Mouse (Mus musculus) liver, embryonic 13.5 days (tissue): ENCODE measurements around the gene Ppp6r1. TPM values are rescaled to one million over a fixed set of nuclear protein-coding genes. Genes with fewer than 3 reads are reported as not detected.

Source experiments
- ATAC-seq: fragments of 200-750 bp; cut with Nextera tagmentation; 2 replicates; pipeline ENCODE4 v1.8.0; 2017; ENCODE audit warnings: low read depth, mild to moderate bottlenecking, moderate number of reproducible peaks, moderate library complexity
- DNase-seq: peaks from one replicate; pipeline ENCODE4 v3.0.0; 2022
- H3K27ac ChIP-seq: fragments of 300-500 bp; sonication (generic); 2 replicates; pipeline ENCODE4 v1.5.1; 2015; ENCODE audit warnings: moderate library complexity, mild to moderate bottlenecking, inconsistent platforms
- H3K27me3 ChIP-seq: fragments of 300-500 bp; sonication (generic); 2 replicates; pipeline ENCODE4 v1.6.1; 2015; ENCODE audit warnings: mild to moderate bottlenecking, inconsistent platforms
- H3K36me3 ChIP-seq: fragments of 300-500 bp; sonication (generic); 2 replicates; pipeline ENCODE4 v1.6.1; 2015; ENCODE audit warnings: mild to moderate bottlenecking, inconsistent platforms
- H3K4me1 ChIP-seq: fragments of 300-500 bp; sonication (generic); replicated peaks from 2 replicates; pipeline ENCODE4 v1.6.1; 2015; ENCODE audit warnings: inconsistent platforms
- H3K4me2 ChIP-seq: fragments of 300-500 bp; sonication (generic); 2 replicates; pipeline ENCODE4 v1.6.1; 2015; ENCODE audit warnings: inconsistent platforms, mild to moderate bottlenecking, moderate library complexity
- H3K4me3 ChIP-seq: fragments of 300-500 bp; sonication (generic); replicated peaks from 2 replicates; pipeline ENCODE4 v1.5.1; 2015; ENCODE audit warnings: mild to moderate bottlenecking, inconsistent platforms
- H3K9ac ChIP-seq: fragments of 300-500 bp; sonication (generic); 2 replicates; pipeline ENCODE4 v1.6.1; 2015; ENCODE audit warnings: mild to moderate bottlenecking, inconsistent platforms
- H3K9me3 ChIP-seq: fragments of 300-500 bp; sonication (generic); replicated peaks from 2 replicates; pipeline ENCODE4 v1.6.1; 2016; ENCODE audit warnings: inconsistent platforms
- WGBS: fragments of 180-500 bp; shearing (Covaris S2); methylation state at CpG from one replicate; pipeline ENCODE4 v1.1.7; 2015; ENCODE audit not compliant: insufficient replicate concordance; 5-methylcytosine and 5-hydroxymethylcytosine counted together
- polyA plus RNA-seq: library from polyadenylated mRNA; unstranded; fragments of >200 nt; fragmentation: Nextera tagmentation; extraction: Ambion mirVana; gene quantifications from 2 replicates; pipeline ENCODE4 v1.2.1, GENCODE M21; 2015

Ppp6r1 gene
- polyA plus RNA-seq, 1 experiment from 2014 or later: 7.1 TPM

DNA sequence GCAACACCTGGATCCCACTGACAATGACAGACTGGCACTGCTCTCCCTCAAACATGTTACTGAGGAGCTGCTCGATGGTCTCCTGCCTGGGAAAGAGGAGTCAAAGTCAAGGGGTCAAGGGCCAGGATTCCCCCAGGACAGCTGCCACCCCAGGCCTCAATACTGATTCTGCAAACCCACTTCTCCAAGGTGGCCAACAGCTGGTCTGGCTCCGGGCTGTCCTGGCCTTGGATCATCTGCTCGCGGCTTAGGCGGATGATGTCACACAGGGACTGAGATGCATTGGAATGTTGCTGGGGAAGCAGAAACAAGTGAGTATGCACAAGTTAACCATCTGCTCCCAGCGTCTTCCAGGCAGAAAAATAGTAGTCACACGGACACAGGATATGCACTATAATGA is 16.9 kb downstream of the Ppp6r1 start:
- ATAC-seq: no peak
- no peaks in the 10 kb centered on the region for H3K27me3 ChIP-seq
- no peak overlapping the region for H3K4me2 ChIP-seq
- no peak for DNase-seq
- no peak overlapping the region for H3K9ac ChIP-seq
- H3K9me3 ChIP-seq: no peaks in the 10 kb centered on the region
- WGBS: 91% methylated on average over 7 of the region's 7 CpGs
- H3K4me3 ChIP-seq: no peak overlapping the region
- H3K27ac ChIP-seq: no peak overlapping the region
- H3K36me3 ChIP-seq: peaks cover 96% of the 10 kb centered on the region
- H3K4me1 ChIP-seq: peaks cover 38% of the 10 kb centered on the region

DNA sequence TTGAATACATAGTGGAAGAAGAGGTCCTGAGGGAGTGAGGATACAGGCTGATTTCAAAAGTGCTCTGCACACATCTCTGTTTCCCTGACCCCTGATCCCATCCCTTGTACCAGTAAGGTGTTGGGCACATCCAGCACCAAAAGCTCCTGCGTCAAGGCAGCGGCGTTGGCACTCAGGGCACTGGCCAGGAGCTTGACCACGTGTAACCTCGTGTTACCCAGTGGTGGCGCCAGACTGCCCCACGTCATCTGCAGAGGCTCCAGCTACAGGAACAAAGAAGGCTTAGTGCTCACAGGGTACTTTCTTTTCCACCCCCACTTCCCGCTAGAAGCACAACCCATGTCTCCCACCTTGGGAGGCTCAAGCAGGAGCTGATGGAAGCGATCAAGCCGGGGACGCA is 17.7 kb downstream of the Ppp6r1 start:
- 87% methylated on average over 11 of the region's 11 CpGs for WGBS
- Histone ChIP-seq H3K9ac (no peak overlapping the region), H3K4me2 (no peak overlapping the region), H3K27ac (no peak overlapping the region), H3K4me3 (no peak overlapping the region), H3K9me3 (no peaks in the 10 kb centered on the region), H3K4me1 (peaks cover 33% of the 10 kb centered on the region), H3K27me3 (no peaks in the 10 kb centered on the region), H3K36me3 (peaks cover 96% of the 10 kb centered on the region)
- DNase-seq (no peak), ATAC-seq (no peak)

DNA sequence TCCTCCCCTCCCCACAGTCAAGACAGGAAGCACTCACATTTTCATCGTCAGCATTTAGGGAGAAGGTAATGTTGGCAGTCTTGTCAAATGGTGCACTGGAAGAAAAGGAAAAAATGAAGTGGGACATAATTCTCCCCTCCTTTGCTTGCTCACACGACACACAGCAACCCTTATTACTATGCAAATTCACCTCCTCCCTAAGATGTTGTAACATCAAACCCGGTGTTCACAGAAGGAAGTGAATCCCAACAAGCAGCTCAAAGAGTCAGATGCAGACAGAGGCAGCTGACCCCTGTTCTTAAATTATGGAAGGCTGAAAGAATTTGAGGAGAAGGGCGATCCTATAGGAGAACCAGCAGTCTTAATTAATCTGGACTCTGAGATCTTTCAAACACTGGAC is 22.6 kb downstream of the Ppp6r1 start:
- Histone ChIP-seq H3K9ac (no peak overlapping the region), H3K4me2 (no peak overlapping the region), H3K36me3 (peaks cover 93% of the 10 kb centered on the region), H3K9me3 (no peaks in the 10 kb centered on the region), H3K4me1 (peaks cover 16% of the 10 kb centered on the region), H3K4me3 (no peak overlapping the region), H3K27me3 (no peaks in the 10 kb centered on the region), H3K27ac (no peak overlapping the region)
- 69% methylated on average over 4 of the region's 4 CpGs for WGBS
- DNase-seq: no peak
- no peak for ATAC-seq

DNA sequence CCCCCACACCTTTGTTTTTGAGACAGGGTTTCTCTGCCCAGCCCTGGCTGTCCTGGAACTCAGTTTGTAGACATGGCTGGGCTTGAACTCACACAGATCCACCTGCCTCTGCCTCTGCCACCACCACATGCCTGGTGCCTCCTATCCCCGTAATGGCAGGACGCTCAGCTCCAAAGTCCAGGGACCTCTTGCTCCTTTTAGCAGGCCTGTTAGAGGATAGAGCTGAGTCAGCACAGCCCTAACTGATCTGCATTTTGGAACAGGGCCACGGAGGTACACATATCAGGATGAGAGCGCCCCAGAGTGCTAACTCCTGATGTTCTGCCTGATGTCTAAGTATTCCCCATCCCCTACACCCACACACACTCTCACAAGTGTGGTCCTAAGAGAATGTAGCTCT is 27.8 kb downstream of the Ppp6r1 start, which contains the start of gene Tmem86b:
TSS of gene Tmem86b (minus strand) at position 392 of the 400 bp plus-strand sequence.
- Histone ChIP-seq H3K9ac (peak within 1 kb of the TSS; percentile 90), H3K27ac (peak within 1 kb of the TSS; percentile 98), H3K4me3 (peak within 1 kb of the TSS; percentile 69; the same call in 1 of the 2 replicates), H3K9me3 (no peaks in the 10 kb centered on the region), H3K4me2 (peak within 1 kb of the TSS; percentile 89), H3K36me3 (peaks cover 76% of the 10 kb centered on the region), H3K4me1 (peaks cover 64% of the 10 kb centered on the region), H3K27me3 (no peaks in the 10 kb centered on the region)
- ATAC-seq: peak; percentile 45
- WGBS: 43% methylated on average over 4 of the region's 4 CpGs
- peak; percentile 47 for DNase-seq

DNA sequence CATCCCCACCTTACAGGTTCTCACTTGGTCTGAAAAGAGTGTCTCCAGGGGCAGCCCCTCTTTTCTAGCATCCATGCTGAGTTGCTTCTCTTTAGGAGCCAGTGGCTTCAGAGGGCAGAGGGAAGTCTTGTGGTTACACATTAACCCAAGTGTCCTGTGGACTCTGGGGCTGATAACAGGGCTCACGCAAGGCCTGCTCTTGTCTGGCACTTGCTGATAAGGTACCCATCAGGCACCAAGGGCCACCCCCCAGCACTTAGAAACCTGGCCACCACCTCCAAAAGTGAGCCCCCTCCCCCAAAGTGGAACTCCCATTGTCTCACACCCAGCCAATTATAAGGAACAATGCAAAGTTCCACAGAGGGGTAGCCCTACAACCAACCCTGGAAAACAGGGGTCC is 28.6 kb downstream of the Ppp6r1 start:
- Histone ChIP-seq H3K4me2 (peak overlapping the region; percentile 89), H3K27me3 (no peaks in the 10 kb centered on the region), H3K9me3 (no peaks in the 10 kb centered on the region), H3K9ac (peak overlapping the region; percentile 90), H3K27ac (peak overlapping the region; percentile 98), H3K4me3 (peak overlapping the region; percentile 69), H3K4me1 (peaks cover 68% of the 10 kb centered on the region), H3K36me3 (peaks cover 68% of the 10 kb centered on the region)
- ATAC-seq (peak; percentile 93), DNase-seq (peak; percentile 85)
- WGBS: 0% methylated on average over 1 of the region's 1 CpGs

DNA sequence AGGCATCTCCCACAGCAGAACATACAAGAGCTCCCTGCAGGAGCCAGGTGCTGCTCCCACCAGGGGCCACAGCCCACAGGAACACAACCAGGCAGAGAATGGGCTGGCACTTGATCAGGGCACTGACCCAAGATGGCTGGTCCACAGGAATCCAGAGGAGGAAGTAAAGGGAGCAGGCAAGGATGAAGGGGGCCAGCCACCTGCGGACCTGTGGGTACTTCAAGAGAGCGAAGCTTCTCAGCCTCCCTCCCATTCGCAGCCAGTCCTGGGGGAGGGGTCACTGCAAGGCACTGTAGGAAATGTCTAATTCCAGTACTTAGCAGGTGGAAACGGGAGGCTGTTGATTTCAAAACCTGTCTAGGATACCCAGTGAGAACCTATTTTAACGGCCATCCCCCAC is 29.2 kb downstream of the Ppp6r1 start:
- H3K4me2 ChIP-seq: peak overlapping the region; percentile 89

DNA sequence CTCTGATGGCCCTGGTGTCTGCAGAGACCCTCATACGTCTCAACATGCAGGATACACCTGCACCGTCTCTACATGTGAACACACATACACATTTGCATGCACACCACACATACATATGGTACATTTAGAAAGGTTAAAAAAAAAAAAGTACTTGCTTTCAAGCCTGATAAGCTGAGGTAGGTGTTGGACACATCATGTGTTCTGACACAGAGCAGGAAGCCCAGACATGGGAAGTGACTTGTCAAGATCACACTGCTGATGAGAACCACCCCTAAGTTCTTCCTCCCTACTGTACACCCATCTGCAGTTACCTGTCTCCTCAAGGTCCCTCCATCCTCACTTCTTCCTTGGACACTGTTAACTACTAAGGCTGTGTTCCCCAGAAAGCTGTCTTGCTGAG is 32.9 kb downstream of the Ppp6r1 start:
- H3K36me3 ChIP-seq: peaks cover 28% of the 10 kb centered on the region
- ATAC-seq: no peak
- 78% methylated on average over 2 of the region's 2 CpGs for WGBS

More for the DNA sequence above, 29.2 kb downstream of the Ppp6r1 start:
- 14% methylated on average over 5 of the region's 5 CpGs for WGBS
- Histone ChIP-seq H3K9ac (peak overlapping the region; percentile 90), H3K4me1 (peaks cover 72% of the 10 kb centered on the region), H3K36me3 (peaks cover 63% of the 10 kb centered on the region), H3K27ac (peak overlapping the region; percentile 98), H3K9me3 (no peaks in the 10 kb centered on the region), H3K4me3 (peak overlapping the region; percentile 69), H3K27me3 (no peaks in the 10 kb centered on the region)
- DNase-seq (peak; percentile 38), ATAC-seq (peak; percentile 34)

DNA sequence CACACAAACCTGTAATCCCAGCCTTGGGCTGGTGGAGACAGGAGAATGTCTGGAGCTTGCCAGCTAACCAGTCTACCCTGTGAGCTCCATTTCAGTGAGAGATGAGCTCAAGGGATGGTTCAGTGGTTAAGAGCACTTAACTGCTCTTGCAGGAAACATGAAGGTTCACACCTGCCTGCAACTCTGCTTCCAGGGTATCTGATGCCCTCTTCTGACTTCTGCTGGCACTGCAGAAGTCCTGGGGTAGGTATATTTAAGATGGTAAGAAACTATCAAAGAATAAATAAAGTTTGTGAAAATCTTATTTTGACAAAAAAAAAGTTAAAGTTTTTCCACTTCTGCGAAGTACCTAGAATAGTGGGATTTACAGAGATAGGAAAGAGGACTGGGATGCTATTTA is 34.5 kb downstream of the Ppp6r1 start:
- WGBS: 29% methylated on average over 1 of the region's 1 CpGs
- no peak overlapping the region for H3K9ac ChIP-seq
- ATAC-seq (no peak), DNase-seq (no peak)
- peaks cover 56% of the 10 kb centered on the region for H3K4me1 ChIP-seq
- H3K27ac ChIP-seq: peak overlapping the region; percentile 44; the same call in 1 of the 2 replicates
- H3K36me3 ChIP-seq: peaks cover 22% of the 10 kb centered on the region
- no peaks in the 10 kb centered on the region for H3K9me3 ChIP-seq
- no peak overlapping the region for H3K4me3 ChIP-seq
- H3K4me2 ChIP-seq: no peak overlapping the region
- H3K27me3 ChIP-seq: no peaks in the 10 kb centered on the region

More for the DNA sequence above, 32.9 kb downstream of the Ppp6r1 start:
- DNase-seq: no peak
- Histone ChIP-seq H3K4me2 (no peak overlapping the region), H3K27ac (peak overlapping the region; percentile 98; the same call in 1 of the 2 replicates), H3K4me3 (no peak overlapping the region), H3K9ac (no peak overlapping the region), H3K9me3 (no peaks in the 10 kb centered on the region), H3K27me3 (no peaks in the 10 kb centered on the region), H3K4me1 (peaks cover 62% of the 10 kb centered on the region)

DNA sequence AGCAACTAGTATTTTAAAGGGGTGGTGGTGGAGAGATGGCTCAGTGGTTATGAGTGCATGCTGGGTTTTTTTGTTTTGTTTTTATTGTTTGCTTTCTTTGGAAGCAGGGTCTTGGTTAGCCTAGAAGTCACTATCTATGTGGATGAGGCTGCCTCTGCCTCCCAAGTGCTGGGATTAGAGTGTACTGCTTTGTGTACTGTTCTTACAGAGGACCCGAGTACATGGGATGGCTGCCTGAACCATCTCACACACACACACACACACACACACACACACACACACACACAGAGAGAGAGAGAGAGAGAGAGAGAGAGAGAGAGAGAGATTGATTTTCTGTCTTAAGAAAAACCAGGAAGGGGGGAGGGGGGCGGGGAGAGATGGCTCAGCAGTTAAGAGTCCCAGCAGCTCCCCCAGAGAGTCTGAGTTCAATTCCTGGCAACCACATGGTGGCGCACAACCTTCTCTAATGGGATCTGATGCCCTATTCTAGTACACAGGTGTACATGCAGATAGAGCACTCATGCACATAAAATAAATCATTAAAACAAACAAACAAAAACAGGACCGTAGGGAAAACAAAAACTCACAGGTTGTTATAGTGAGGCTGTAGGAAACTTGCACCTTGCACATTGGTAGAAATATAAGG is 35.2 kb downstream of the Ppp6r1 start:
- DNase-seq: peak; percentile 58
- Histone ChIP-seq H3K36me3 (peaks cover 15% of the 10 kb centered on the region), H3K27ac (peak overlapping the region; percentile 44; the same call in 1 of the 2 replicates), H3K4me1 (peaks cover 52% of the 10 kb centered on the region), H3K4me2 (no peak overlapping the region), H3K4me3 (no peak overlapping the region), H3K27me3 (no peaks in the 10 kb centered on the region), H3K9ac (no peak overlapping the region), H3K9me3 (no peaks in the 10 kb centered on the region)
- WGBS: 25% methylated on average over 4 of the region's 4 CpGs
- ATAC-seq: peak; percentile 66

DNA sequence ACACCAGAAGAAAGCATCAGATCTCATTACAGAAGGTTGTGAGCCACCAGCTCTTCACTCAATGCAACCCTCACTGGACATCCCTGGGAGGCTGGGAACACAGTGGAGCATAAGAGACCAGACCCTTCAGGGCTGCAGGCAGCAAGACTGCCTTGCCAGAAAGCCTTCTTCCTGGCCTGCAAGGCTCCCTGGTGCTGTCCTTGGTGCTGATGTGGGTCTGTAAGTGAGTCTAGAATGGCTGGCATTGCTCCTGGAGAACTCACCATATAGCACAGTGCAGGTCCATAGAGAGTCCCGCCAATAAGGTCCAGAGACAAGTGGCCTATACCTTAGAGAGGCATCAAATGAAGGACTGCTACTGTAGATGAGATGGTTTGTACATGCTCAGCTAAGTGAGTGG is 38.8 kb downstream of the Ppp6r1 start:
- H3K4me3 ChIP-seq: no peak overlapping the region
- 0 out of 2 replicates have a peak, but pooled peaks have one; percentile 29 for ATAC-seq
- no peaks in the 10 kb centered on the region for H3K36me3 ChIP-seq
- DNase-seq: peak; percentile 47
- H3K4me1 ChIP-seq: peaks cover 29% of the 10 kb centered on the region
- H3K27me3 ChIP-seq: no peaks in the 10 kb centered on the region
- H3K27ac ChIP-seq: no peak overlapping the region
- no peaks in the 10 kb centered on the region for H3K9me3 ChIP-seq
- H3K4me2 ChIP-seq: no peak overlapping the region
- no peak overlapping the region for H3K9ac ChIP-seq
- 7% methylated on average over 1 of the region's 1 CpGs for WGBS

DNA sequence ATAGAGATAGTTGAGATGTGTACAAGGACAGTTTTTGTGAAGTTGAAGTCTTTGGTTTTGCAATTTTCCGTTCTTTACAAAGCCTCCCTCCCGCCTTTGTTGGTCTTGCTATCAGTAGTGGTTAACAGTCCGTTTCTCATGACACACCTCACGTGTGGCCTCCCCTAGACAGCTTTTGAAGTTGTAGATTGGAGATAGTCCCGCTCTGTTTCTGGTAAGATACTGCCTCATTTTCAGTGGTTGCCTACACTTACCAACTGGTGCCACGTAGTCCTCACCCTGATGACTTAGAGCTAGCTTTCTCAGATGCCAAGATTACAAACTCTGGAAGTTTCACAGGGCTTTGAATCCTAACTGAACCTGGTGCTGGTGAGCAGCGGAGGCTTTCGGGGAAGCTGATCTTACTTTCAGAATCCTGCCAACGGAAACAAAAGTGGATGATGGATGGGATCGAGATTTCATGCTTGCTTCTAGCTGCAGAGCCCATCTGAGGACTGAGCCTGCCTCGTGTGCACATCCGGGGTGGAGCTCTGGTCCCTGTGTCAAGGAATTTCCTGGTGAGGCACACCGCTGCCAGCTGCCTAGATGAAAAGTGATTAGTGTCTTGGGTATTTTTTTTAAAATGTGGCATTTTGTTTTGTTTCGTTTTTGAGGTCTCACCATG is 44.9 kb downstream of the Ppp6r1 start:
- Histone ChIP-seq H3K36me3 (no peaks in the 10 kb centered on the region), H3K9ac (peak overlapping the region; percentile 10; the same call in 1 of the 2 replicates), H3K4me1 (peaks cover 26% of the 10 kb centered on the region), H3K4me2 (peak overlapping the region; percentile 46), H3K4me3 (0 out of 2 replicates have a peak overlapping the region, but pooled peaks have one; percentile 10), H3K27ac (peak overlapping the region; percentile 71), H3K9me3 (no peaks in the 10 kb centered on the region), H3K27me3 (no peaks in the 10 kb centered on the region)
- DNase-seq (no peak), ATAC-seq (peak; percentile 93)
- 27% methylated on average over 14 of the region's 14 CpGs for WGBS
